Mouse (Mus musculus): Measurements from ENCODE around the gene Pbx2. TPM values are rescaled to one million over a fixed set of nuclear protein-coding genes. Genes with fewer than 3 reads are reported as not detected.

Pbx2 gene
- 18.1 TPM for polyA plus RNA-seq (2014; fragmentation: Illumina TruSeq; extraction: RNeasy Lipid Tissue Mini Kit (QIAGEN cat#74804); ENCODE audit: low read depth, low replicate concordance)

GRCm38 (mm10) chr17:34591029-34591993, at the start of gene Pbx2:
TSS of gene Pbx2 (plus strand) at chr17:34591266.

GRCm38 (mm10) chr17:34564003-34564421, 27.1 kb upstream of the Pbx2 start, which contains the start of gene Notch4:
TSS of gene Notch4 (plus strand) at chr17:34564268.

GRCm38 (mm10) chr17:34589681-34590101, 1.4 kb upstream of the Pbx2 start, which contains the start of gene Gpsm3:
TSS of gene Gpsm3 (plus strand) at chr17:34589806.

GRCm38 (mm10) chr17:34597566-34598095, 6.6 kb downstream of the Pbx2 start, which contains the start of gene Ager:
TSS of gene Ager (plus strand) at chr17:34597862.

GRCm38 (mm10) chr17:34603375-34604060, 12.5 kb downstream of the Pbx2 start, which contains the start of gene Rnf5:
TSS of gene Rnf5 (minus strand) at chr17:34603690.

GRCm38 (mm10) chr17:34604061-34604508, 13.0 kb downstream of the Pbx2 start, which contains the start of gene Agpat1:
TSS of gene Agpat1 (plus strand) at chr17:34604262.

GRCm38 (mm10) chr17:34615871-34616270, 24.8 kb downstream of the Pbx2 start, which contains the start of gene Egfl8:
TSS of gene Egfl8 (minus strand) at chr17:34615971.

GRCm38 (mm10) chr17:34627943-34628643, 37.0 kb downstream of the Pbx2 start, which contains the start of gene Ppt2:
TSS of gene Ppt2 (minus strand) at chr17:34628510.

GRCm38 (mm10) chr17:34629221-34629751, 38.2 kb downstream of the Pbx2 start, which contains the start of gene Prrt1:
TSS of gene Prrt1 (plus strand) at chr17:34629533.

GRCm38 (mm10) chr17:34644608-34645007, 53.5 kb downstream of the Pbx2 start, which contains the start of gene Fkbpl:
TSS of gene Fkbpl (plus strand) at chr17:34644764.

Other genes starting within 250 kb of the Pbx2 start
- not detected for gene Btnl2, start 236.4 kb upstream of the Pbx2 start, polyA plus RNA-seq (2014; fragmentation: Illumina TruSeq; extraction: RNeasy Lipid Tissue Mini Kit (QIAGEN cat#74804); ENCODE audit: low read depth, low replicate concordance)
- not detected for gene Btnl1, start 214.1 kb upstream of the Pbx2 start, polyA plus RNA-seq (2014; fragmentation: Illumina TruSeq; extraction: RNeasy Lipid Tissue Mini Kit (QIAGEN cat#74804); ENCODE audit: low read depth, low replicate concordance)
- gene BC051142, start 192.4 kb upstream of the Pbx2 start, polyA plus RNA-seq (2014; fragmentation: Illumina TruSeq; extraction: RNeasy Lipid Tissue Mini Kit (QIAGEN cat#74804); ENCODE audit: low read depth, low replicate concordance) = not detected
- gene Btnl4, start 113.9 kb upstream of the Pbx2 start, polyA plus RNA-seq (2014; fragmentation: Illumina TruSeq; extraction: RNeasy Lipid Tissue Mini Kit (QIAGEN cat#74804); ENCODE audit: low read depth, low replicate concordance) = not detected
- gene Btnl6, start 73.9 kb upstream of the Pbx2 start, polyA plus RNA-seq (2014; fragmentation: Illumina TruSeq; extraction: RNeasy Lipid Tissue Mini Kit (QIAGEN cat#74804); ENCODE audit: low read depth, low replicate concordance) = not detected
- 14.8 TPM for gene Notch4, start 27.0 kb upstream of the Pbx2 start, polyA plus RNA-seq (2014; fragmentation: Illumina TruSeq; extraction: RNeasy Lipid Tissue Mini Kit (QIAGEN cat#74804); ENCODE audit: low read depth, low replicate concordance)
- 6.1 TPM for gene Gpsm3, start 1.5 kb upstream of the Pbx2 start, polyA plus RNA-seq (2014; fragmentation: Illumina TruSeq; extraction: RNeasy Lipid Tissue Mini Kit (QIAGEN cat#74804); ENCODE audit: low read depth, low replicate concordance)
- 0.63 TPM for gene Ager, start 6.6 kb downstream of the Pbx2 start, polyA plus RNA-seq (2014; fragmentation: Illumina TruSeq; extraction: RNeasy Lipid Tissue Mini Kit (QIAGEN cat#74804); ENCODE audit: low read depth, low replicate concordance)
- 49.3 TPM for gene Rnf5, start 12.4 kb downstream of the Pbx2 start, polyA plus RNA-seq (2014; fragmentation: Illumina TruSeq; extraction: RNeasy Lipid Tissue Mini Kit (QIAGEN cat#74804); ENCODE audit: low read depth, low replicate concordance)
- 65.9 TPM for gene Agpat1, start 13.0 kb downstream of the Pbx2 start, polyA plus RNA-seq (2014; fragmentation: Illumina TruSeq; extraction: RNeasy Lipid Tissue Mini Kit (QIAGEN cat#74804); ENCODE audit: low read depth, low replicate concordance)
- gene Egfl8, start 24.7 kb downstream of the Pbx2 start, polyA plus RNA-seq (2014; fragmentation: Illumina TruSeq; extraction: RNeasy Lipid Tissue Mini Kit (QIAGEN cat#74804); ENCODE audit: low read depth, low replicate concordance) = 0.84 TPM
- 56.2 TPM for gene Ppt2, start 37.2 kb downstream of the Pbx2 start, polyA plus RNA-seq (2014; fragmentation: Illumina TruSeq; extraction: RNeasy Lipid Tissue Mini Kit (QIAGEN cat#74804); ENCODE audit: low read depth, low replicate concordance)
- gene Prrt1, start 38.3 kb downstream of the Pbx2 start, polyA plus RNA-seq (2014; fragmentation: Illumina TruSeq; extraction: RNeasy Lipid Tissue Mini Kit (QIAGEN cat#74804); ENCODE audit: low read depth, low replicate concordance) = 4.3 TPM
- 5.5 TPM for gene Fkbpl, start 53.5 kb downstream of the Pbx2 start, polyA plus RNA-seq (2014; fragmentation: Illumina TruSeq; extraction: RNeasy Lipid Tissue Mini Kit (QIAGEN cat#74804); ENCODE audit: low read depth, low replicate concordance)
- gene Atf6b, start 55.9 kb downstream of the Pbx2 start, polyA plus RNA-seq (2014; fragmentation: Illumina TruSeq; extraction: RNeasy Lipid Tissue Mini Kit (QIAGEN cat#74804); ENCODE audit: low read depth, low replicate concordance) = 19.6 TPM
- 19.1 TPM for gene Tnxb, start 79.3 kb downstream of the Pbx2 start, polyA plus RNA-seq (2014; fragmentation: Illumina TruSeq; extraction: RNeasy Lipid Tissue Mini Kit (QIAGEN cat#74804); ENCODE audit: low read depth, low replicate concordance)
- 19.0 TPM for gene C4b, start 152.6 kb downstream of the Pbx2 start, polyA plus RNA-seq (2014; fragmentation: Illumina TruSeq; extraction: RNeasy Lipid Tissue Mini Kit (QIAGEN cat#74804); ENCODE audit: low read depth, low replicate concordance)
- not detected for gene Cyp21a1, start 213.3 kb downstream of the Pbx2 start, polyA plus RNA-seq (2014; fragmentation: Illumina TruSeq; extraction: RNeasy Lipid Tissue Mini Kit (QIAGEN cat#74804); ENCODE audit: low read depth, low replicate concordance)
- gene Stk19, start 245.7 kb downstream of the Pbx2 start, polyA plus RNA-seq (2014; fragmentation: Illumina TruSeq; extraction: RNeasy Lipid Tissue Mini Kit (QIAGEN cat#74804); ENCODE audit: low read depth, low replicate concordance) = 15.7 TPM
- gene Dxo, start 245.8 kb downstream of the Pbx2 start, polyA plus RNA-seq (2014; fragmentation: Illumina TruSeq; extraction: RNeasy Lipid Tissue Mini Kit (QIAGEN cat#74804); ENCODE audit: low read depth, low replicate concordance) = 18.6 TPM

Measured in heart, adult 10 weeks (tissue).